Mouse (Mus musculus): Measurements from ENCODE around the gene Fam204a.

GRCm38 (mm10) chr19:60189206-60189605 is 37.3 kb downstream of the Fam204a start:
- TF ChIP-seq POLR2A (IDR thresholded peaks at IDR 0.05; ENCODE audit: insufficient read depth, low read depth, low read length) (no peak), CTCF (IDR thresholded peaks at IDR 0.05; ENCODE audit: insufficient read depth, low read depth, low read length) (no peak)

All from olfactory bulb, adult 2 months (tissue).